Mouse (Mus musculus): ENCODE data around the gene Zkscan17. TPM values are rescaled to one million over a fixed set of nuclear protein-coding genes. Genes with fewer than 3 reads are reported as not detected.
"Not testable (repeated sequence)": the region's sequence is repeated elsewhere in the genome, so short reads cannot be mapped to it uniquely, and the experiment has no call there.

The Zkscan17 gene
- total RNA-seq (2012; rRNA removed), result 30.6 and 49.9 TPM in 2 replicates
- 8.9 and 9.8 TPM in 2 replicates for total RNA-seq (2014; rRNA removed)
- 31.5 and 36.8 TPM in 2 replicates for polyA plus RNA-seq (2012; ENCODE audit: insufficient read length, low read depth)

- Histone ChIP-seq H3K4me3 (replicated peaks in 1 of 3; ENCODE audit: low read depth in 2 of 3, low read length in 2 of 3, poor library complexity in 1 of 3) (no peak within 1 kb of the TSS), H3K4me2 (ENCODE audit: insufficient read depth, low read depth, poor library complexity, severe bottlenecking) (no peak within 1 kb of the TSS), H3K27me3 (replicated peaks) (peaks cover 2% of the 10 kb centered on the region), H3K79me2 (replicated peaks; ENCODE audit: control insufficient read depth, extremely low read depth, insufficient read depth, poor library complexity, severe bottlenecking) (no peaks in the 10 kb centered on the region), H3K9me3 (replicated peaks; ENCODE audit: low read length) (peaks cover 4% of the 10 kb centered on the region), H3K9ac (ENCODE audit: insufficient read depth, low read depth) (no peak within 1 kb of the TSS), H3K27ac (ENCODE audit: insufficient read depth, low read depth) (no peak within 1 kb of the TSS), H3K4me1 (ENCODE audit: control insufficient read depth in 1 of 2, insufficient read depth in 2 of 2) (peaks cover 0 to 30% of the 10 kb centered on the region in 2 experiments; a peak in 2 of 4 replicates), H3K36me3 (replicated peaks in 1 of 2; ENCODE audit: control insufficient read depth in 1 of 2, insufficient read depth in 1 of 2, low read length in 1 of 2) (no peaks in the 10 kb centered on the region)
- TF ChIP-seq KAT2A (IDR thresholded peaks at IDR 0.05; ENCODE audit: insufficient replicate concordance, low read length), result no peak
- TF ChIP-seq CTCF (conservative IDR thresholded peaks at IDR 0.05 in 1 of 2, IDR thresholded peaks at IDR 0.05 in 1 of 2; ENCODE audit: low read depth in 2 of 2, low read length in 2 of 2), result peak in 1 of 2 experiments; percentile 47; a peak in 2 of 4 replicates
- TF ChIP-seq UBTF (IDR thresholded peaks at IDR 0.05; ENCODE audit: low read depth, low read length), result no peak
- peak; percentile 63 for TF ChIP-seq EP300 (IDR thresholded peaks at IDR 0.05; ENCODE audit: low read length)
- 0 out of 2 replicates have a peak, but pooled peaks have one; percentile 33 for TF ChIP-seq IRF4 (IDR thresholded peaks at IDR 0.05; ENCODE audit: low read depth, low read length)
- TF ChIP-seq SMC3 (IDR thresholded peaks at IDR 0.05; ENCODE audit: low read depth, low read length), result peak; percentile 15
- TF ChIP-seq ZNF384 (IDR thresholded peaks at IDR 0.05; ENCODE audit: low read depth, low read length), result peak; percentile 73
- TF ChIP-seq RAD21 (IDR thresholded peaks at IDR 0.05; ENCODE audit: low read depth, low read length), result no peak
- no peak for TF ChIP-seq SIN3A (IDR thresholded peaks at IDR 0.05; ENCODE audit: low read length)
- no peak for TF ChIP-seq USF2 (conservative IDR thresholded peaks at IDR 0.05; ENCODE audit: low read depth, low read length)
- TF ChIP-seq JUN (IDR thresholded peaks at IDR 0.05; ENCODE audit: insufficient read depth, low read depth, low read length), result no peak
- no peak for TF ChIP-seq CHD1 (IDR thresholded peaks at IDR 0.05; ENCODE audit: low read depth, low read length)
- dilution Hi-C loops (cut with MboI; ENCODE audit: extremely low pct_ligation_motif_present, extremely low pct_unique_long_range_greater_than_20kb, low sequenced_read_pairs), result no loop called here
- in situ Hi-C loops (cut with MboI; ENCODE audit: low pct_ligation_motif_present, low pct_unique_long_range_greater_than_20kb, low sequenced_read_pairs), result loop anchor here (5.0 to 10.0 kb wide), 2 partner anchors 41 to 228 kb away; no protein-coding TSS in a partner anchor
- DNase-seq (ENCODE audit: extremely low read depth), result peak; percentile 45
Measured at GRCm38 (mm10) chr11:59526472-59527080, at the start of gene Zkscan17. Gene Zkscan17, minus strand, starts transcription at chr11:59526751.

DNA sequence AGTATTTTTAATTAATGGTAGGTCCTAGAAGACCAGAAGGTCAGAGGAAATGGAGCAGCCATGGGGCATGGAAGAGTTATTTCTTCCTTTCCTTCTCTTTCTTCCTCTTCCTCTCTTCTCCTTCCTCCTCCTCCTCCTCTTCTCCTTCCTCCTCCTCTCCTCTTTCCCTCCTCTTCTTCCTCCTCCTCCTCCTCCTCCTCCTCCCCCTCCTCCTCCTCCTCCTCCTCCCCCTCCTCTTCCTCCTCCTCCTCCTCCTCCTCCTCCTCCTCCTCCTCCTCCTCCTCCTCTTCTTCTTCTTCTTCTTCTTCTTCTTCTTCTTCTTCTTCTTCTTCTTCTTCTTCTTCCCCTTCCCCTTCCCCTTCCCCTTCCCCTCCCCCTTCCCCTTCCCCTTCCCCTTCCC lies 49.6 kb upstream of the Zkscan17 start, which contains the start of gene Olfr222:
Gene Olfr222, minus strand, starts transcription at position 101 of the 400 bp plus-strand sequence.
- H3K9ac ChIP-seq (ENCODE audit: insufficient read depth, low read depth); H3K27ac ChIP-seq (ENCODE audit: insufficient read depth, low read depth); H3K36me3 ChIP-seq (replicated peaks in 1 of 2; ENCODE audit: control insufficient read depth in 1 of 2, insufficient read depth in 1 of 2, low read length in 1 of 2); dilution Hi-C loops (cut with MboI; ENCODE audit: extremely low pct_ligation_motif_present, extremely low pct_unique_long_range_greater_than_20kb, low sequenced_read_pairs); DNase-seq (ENCODE audit: extremely low read depth); in situ Hi-C loops (cut with MboI; ENCODE audit: low pct_ligation_motif_present, low pct_unique_long_range_greater_than_20kb, low sequenced_read_pairs); H3K4me3 ChIP-seq (replicated peaks in 1 of 3; ENCODE audit: low read depth in 2 of 3, low read length in 2 of 3, poor library complexity in 1 of 3); H3K9me3 ChIP-seq (replicated peaks; ENCODE audit: low read length); H3K79me2 ChIP-seq (replicated peaks; ENCODE audit: control insufficient read depth, extremely low read depth, insufficient read depth, poor library complexity, severe bottlenecking); H3K4me2 ChIP-seq (ENCODE audit: insufficient read depth, low read depth, poor library complexity, severe bottlenecking); H3K4me1 ChIP-seq (ENCODE audit: control insufficient read depth in 1 of 2, insufficient read depth in 2 of 2): not testable (repeated sequence)
- H3K27me3 ChIP-seq (replicated peaks), result peaks cover 81% of the 10 kb centered on the region

- no peaks in the 10 kb centered on the region for H3K9me3 ChIP-seq (replicated peaks; ENCODE audit: low read length)
- H3K79me2 ChIP-seq (replicated peaks; ENCODE audit: control insufficient read depth, extremely low read depth, insufficient read depth, poor library complexity, severe bottlenecking), result no peaks in the 10 kb centered on the region
- dilution Hi-C loops (cut with MboI; ENCODE audit: extremely low pct_ligation_motif_present, extremely low pct_unique_long_range_greater_than_20kb, low sequenced_read_pairs) (no loop called here), in situ Hi-C loops (cut with MboI; ENCODE audit: low pct_ligation_motif_present, low pct_unique_long_range_greater_than_20kb, low sequenced_read_pairs) (no loop called here)
- no peaks in the 10 kb centered on the region for H3K36me3 ChIP-seq (replicated peaks in 1 of 2; ENCODE audit: control insufficient read depth in 1 of 2, insufficient read depth in 1 of 2, low read length in 1 of 2)
- no peak overlapping the region for H3K4me2 ChIP-seq (ENCODE audit: insufficient read depth, low read depth, poor library complexity, severe bottlenecking)
- peaks cover 0 to 4% of the 10 kb centered on the region in 2 experiments; a peak in 2 of 4 replicates for H3K4me1 ChIP-seq (ENCODE audit: control insufficient read depth in 1 of 2, insufficient read depth in 2 of 2)
- H3K27me3 ChIP-seq (replicated peaks), result peaks cover 81% of the 10 kb centered on the region
- no peak overlapping the region for H3K9ac ChIP-seq (ENCODE audit: insufficient read depth, low read depth)
- no peak overlapping the region for H3K4me3 ChIP-seq (replicated peaks in 1 of 3; ENCODE audit: low read depth in 2 of 3, low read length in 2 of 3, poor library complexity in 1 of 3)
- no peak overlapping the region for H3K27ac ChIP-seq (ENCODE audit: insufficient read depth, low read depth)
- TF ChIP-seq NRF1 (IDR thresholded peaks at IDR 0.05; ENCODE audit: low read depth, low read length), result no peak
- TF ChIP-seq BHLHE40 (IDR thresholded peaks at IDR 0.05; ENCODE audit: low read depth, low read length), result no peak
- no peak for TF ChIP-seq MAFK (IDR thresholded peaks at IDR 0.05; ENCODE audit: insufficient replicate concordance, low read length)
- no peak for TF ChIP-seq CHD1 (IDR thresholded peaks at IDR 0.05; ENCODE audit: low read depth, low read length)
- no peak for TF ChIP-seq E2F4 (IDR thresholded peaks at IDR 0.05; ENCODE audit: insufficient replicate concordance, low read depth, low read length)
- TF ChIP-seq CHD2 (IDR thresholded peaks at IDR 0.05; ENCODE audit: low read length), result no peak
- no peak for TF ChIP-seq JUN (IDR thresholded peaks at IDR 0.05; ENCODE audit: insufficient read depth, low read depth, low read length)
- no peak for DNase-seq (ENCODE audit: extremely low read depth)
Measured at GRCm38 (mm10) chr11:59575726-59576125, 49.2 kb upstream of the Zkscan17 start.
